Comparison of ENCODE assay signal across 16 mouse cellular contexts in the genomic region with DNA sequence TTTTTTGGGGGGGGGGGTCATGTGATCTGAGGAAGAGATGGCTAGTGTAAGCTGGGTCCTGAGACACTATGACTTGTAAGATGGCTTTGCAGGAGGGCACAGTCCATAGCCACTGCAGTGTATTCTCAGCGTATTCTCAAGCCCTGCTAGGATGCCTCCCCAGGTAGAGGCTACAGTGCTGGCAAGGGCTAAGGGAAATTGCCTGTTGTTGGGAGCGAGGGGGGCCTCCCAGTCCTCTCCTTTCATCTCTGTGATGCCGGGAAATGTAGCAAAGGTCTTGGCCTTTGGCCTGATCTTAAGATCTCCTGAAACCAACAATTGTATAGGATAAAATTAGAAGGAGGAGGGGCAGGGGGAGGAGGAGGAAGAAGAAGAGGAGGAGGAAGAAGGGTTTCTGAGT.
"Had no signal": no experiment of that assay in that cellular context is flagged by ENCODE, and none has a peak within 500 bp of the region (broad histone marks: within the 10 kb centered on the region; RNA-seq: fewer than 3 reads in every experiment).

No protein-coding gene starts in this region.

- H3K4me3 ChIP-seq: limb, embryonic 13.5 days; liver, embryonic 12.5 days; midbrain, embryonic 10.5 days; myocyte; neural tube, embryonic 15.5 days had no signal

- DNase-seq: kidney, postnatal 14 days; layer of hippocampus, adult 9-11 months; layer of hippocampus, postnatal 36 days; left cerebral cortex, postnatal 4 days; lung, embryonic 14.5 days; lung, postnatal 10 days; lung, postnatal 4 days; midbrain, embryonic 14.5 days; right cerebral cortex, adult 18-20 months; right cerebral cortex, postnatal 25 days; thymus, postnatal 36 days had no signal

- H3K36me3 ChIP-seq: limb, embryonic 13.5 days; liver, embryonic 12.5 days; midbrain, embryonic 10.5 days; neural tube, embryonic 15.5 days had no signal

- H3K27me3 ChIP-seq: limb, embryonic 13.5 days; liver, embryonic 12.5 days; neural tube, embryonic 15.5 days had no signal

- H3K9ac ChIP-seq: limb, embryonic 13.5 days; liver, embryonic 12.5 days; lung, embryonic 14.5 days; neural tube, embryonic 15.5 days had no signal

- H3K27ac ChIP-seq: limb, embryonic 13.5 days; liver, embryonic 12.5 days; midbrain, embryonic 10.5 days; neural tube, embryonic 15.5 days had no signal
